Mouse (Mus musculus) hindbrain, embryonic 10.5 days (tissue): ENCODE measurements at regions not wholly inside any gene's neighbourhood (a gene's known extent, or its start where the extent isn't known, plus 50 kb on each side); places are given as distances from the start of the nearest gene placed in this dataset.

ENCODE experiments used
- DNase-seq: peaks from one replicate; pipeline ENCODE4 v3.0.0-alpha.2; 2017; ENCODE audit warnings: low spot score
- H3K27ac ChIP-seq: fragments of 300-500 bp; sonication (generic); 2 replicates; pipeline ENCODE4 v1.5.1; 2016; ENCODE audit warnings: mild to moderate bottlenecking, moderate library complexity
- H3K27me3 ChIP-seq: fragments of 300-500 bp; sonication (generic); 2 replicates; pipeline ENCODE4 v1.6.1; 2016; ENCODE audit warnings: mild to moderate bottlenecking; ENCODE audit not compliant: poor library complexity, insufficient read depth, severe bottlenecking
- H3K36me3 ChIP-seq: fragments of 300-500 bp; sonication (generic); 2 replicates; pipeline ENCODE4 v1.6.1; 2016; ENCODE audit warnings: mild to moderate bottlenecking, moderate library complexity
- H3K4me1 ChIP-seq: fragments of 300-500 bp; sonication (generic); replicated peaks from 2 replicates; pipeline ENCODE4 v1.6.1; 2016; ENCODE audit warnings: mild to moderate bottlenecking
- H3K4me3 ChIP-seq: fragments of 300-500 bp; sonication (generic); 2 replicates; pipeline ENCODE4 v1.5.1; 2016; ENCODE audit warnings: mild to moderate bottlenecking, moderate library complexity
- H3K9me3 ChIP-seq: fragments of 300-500 bp; sonication (generic); 2 replicates; pipeline ENCODE4 v1.6.1; 2016; ENCODE audit warnings: mild to moderate bottlenecking, moderate library complexity
- WGBS: fragments of 180-500 bp; shearing (Covaris S2); methylation state at CpG from one replicate; pipeline ENCODE4 v1.1.7; 2016; 5-methylcytosine and 5-hydroxymethylcytosine counted together

DNA sequence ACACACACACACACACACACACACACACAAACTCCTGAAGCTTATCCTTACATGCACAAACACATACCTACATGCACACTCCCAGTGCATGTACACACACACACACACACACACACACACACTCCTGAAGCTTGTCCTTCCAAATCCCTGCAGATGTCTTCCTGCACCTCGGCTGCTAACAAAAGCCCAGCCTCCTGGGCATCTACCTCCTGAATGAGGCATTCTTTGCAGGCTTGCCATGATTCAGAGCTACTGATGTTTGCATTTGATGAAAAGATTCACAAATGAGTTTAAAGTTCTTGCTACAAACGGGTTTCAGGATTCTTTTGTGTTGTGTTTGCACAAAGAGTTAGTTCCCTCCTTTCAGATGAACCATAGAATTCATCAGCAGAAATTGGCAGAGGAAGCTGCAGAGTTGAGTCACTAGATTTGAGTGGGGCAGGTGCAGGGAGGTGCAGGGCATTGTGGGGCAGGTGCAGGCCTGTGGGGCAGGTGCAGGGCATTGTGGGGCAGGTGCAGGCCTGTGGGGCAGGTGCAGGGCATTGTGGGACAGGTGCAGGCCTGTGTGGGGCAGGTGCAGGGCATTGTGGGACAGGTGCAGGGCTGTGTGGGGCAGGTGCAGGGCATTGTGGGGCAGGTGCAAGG lies 84.8 kb upstream of the Ajap1 start:
- H3K27ac ChIP-seq: peak overlapping the region; percentile 62; the same call in 1 of the 2 replicates

DNA sequence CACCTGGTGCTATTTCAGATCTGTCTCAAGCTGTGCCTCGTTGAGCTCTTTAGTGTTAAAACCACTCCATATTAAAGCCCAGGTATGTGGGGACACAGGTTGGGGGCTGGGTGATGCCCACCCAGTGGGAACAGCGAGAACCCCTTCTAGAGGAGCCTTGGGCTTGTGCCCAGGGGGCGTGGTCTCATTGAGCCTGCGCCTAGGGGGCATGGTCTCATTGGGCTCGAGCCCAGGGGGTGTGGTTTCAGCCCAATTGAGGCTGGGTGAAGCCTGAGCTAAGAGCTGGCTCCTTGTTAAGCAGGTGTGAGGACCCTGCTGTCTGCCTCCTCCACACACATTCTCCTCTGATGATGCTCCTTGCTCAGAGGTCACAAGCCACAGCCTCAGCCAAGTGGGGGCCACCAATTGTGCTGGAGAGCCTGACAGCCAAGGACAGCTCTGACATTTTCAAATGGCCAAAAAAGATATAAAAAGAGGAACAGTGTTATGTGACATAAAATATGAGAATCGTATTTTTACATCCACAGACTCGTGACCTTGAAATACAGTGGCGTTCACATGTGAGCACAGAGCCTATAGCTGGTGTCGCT lies 90.7 kb upstream of the Ajap1 start:
- no peak overlapping the region for H3K4me3 ChIP-seq
- WGBS: 61% methylated on average over 9 of the region's 9 CpGs

More for the DNA sequence above, 84.8 kb upstream of the Ajap1 start:
- 24% methylated on average over 2 of the region's 2 CpGs for WGBS
- Histone ChIP-seq H3K4me1 (peaks cover 5% of the 10 kb centered on the region; the same call in 1 of the 2 replicates), H3K27me3 (no peaks in the 10 kb centered on the region), H3K9me3 (no peaks in the 10 kb centered on the region), H3K4me3 (no peak overlapping the region), H3K36me3 (no peaks in the 10 kb centered on the region)
- no peak for DNase-seq

DNA sequence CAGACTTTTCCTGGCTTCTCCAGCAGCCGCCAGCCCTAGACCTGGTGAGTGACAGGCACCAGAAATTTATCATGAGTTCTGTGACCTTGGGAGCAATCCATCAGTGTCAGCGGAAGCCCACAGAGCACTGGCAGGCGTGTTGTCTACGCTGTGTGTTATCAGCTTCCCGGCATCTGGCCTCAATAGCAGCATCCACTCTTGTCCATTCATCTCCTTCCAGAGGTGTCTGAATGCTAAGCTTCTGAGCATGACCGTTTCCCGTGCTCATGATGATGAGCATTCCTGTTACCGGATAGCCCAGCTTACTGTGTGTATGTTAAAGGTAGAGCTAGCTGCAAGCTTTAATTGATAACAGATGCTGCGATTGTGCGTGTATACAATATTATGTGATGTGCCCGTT lies 110.7 kb upstream of the Ajap1 start:
- no peaks in the 10 kb centered on the region for H3K9me3 ChIP-seq
- 75% methylated on average over 11 of the region's 11 CpGs for WGBS
- H3K36me3 ChIP-seq: no peaks in the 10 kb centered on the region
- H3K4me1 ChIP-seq: peaks cover 13% of the 10 kb centered on the region
- no peak overlapping the region for H3K27ac ChIP-seq
- no peaks in the 10 kb centered on the region for H3K27me3 ChIP-seq
- DNase-seq: peak; percentile 17
- no peak overlapping the region for H3K4me3 ChIP-seq

More for the DNA sequence above, 90.7 kb upstream of the Ajap1 start:
- Histone ChIP-seq H3K36me3 (no peaks in the 10 kb centered on the region), H3K9me3 (no peaks in the 10 kb centered on the region), H3K27ac (no peak overlapping the region), H3K27me3 (peaks cover 1% of the 10 kb centered on the region; the same call in 1 of the 2 replicates), H3K4me1 (no peaks in the 10 kb centered on the region; the same call in 1 of the 2 replicates)
- DNase-seq: no peak

DNA sequence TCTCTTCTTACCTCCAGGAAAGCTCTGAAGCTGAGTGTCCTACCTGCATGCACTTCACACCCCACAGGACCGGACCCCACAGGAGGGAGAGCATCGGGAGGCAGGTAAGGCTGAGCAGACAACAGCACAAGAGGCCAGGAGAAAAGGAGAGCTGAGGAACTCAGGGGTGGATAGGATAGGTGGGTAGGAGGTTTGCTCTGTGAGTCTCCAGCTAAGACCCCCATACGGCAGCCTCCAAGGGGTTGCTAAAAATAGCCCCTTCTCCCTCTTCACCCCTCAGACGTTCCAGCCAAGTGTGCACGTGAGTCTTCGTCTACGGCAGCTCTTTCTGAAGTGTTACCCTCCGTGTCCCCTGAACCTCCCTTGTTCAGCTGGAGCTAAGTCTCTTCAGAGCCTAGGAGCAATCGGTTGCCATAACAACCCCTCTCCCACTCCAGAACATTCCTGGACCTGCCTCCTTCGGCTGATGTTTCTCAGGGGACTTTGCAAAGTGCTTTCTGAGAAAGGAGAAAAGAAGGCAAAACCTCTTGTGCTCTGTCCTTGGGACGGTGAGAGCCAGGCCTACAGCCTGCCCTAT lies 117.3 kb upstream of the Ajap1 start:
- peak overlapping the region; percentile 50; the same call in 1 of the 2 replicates for H3K27ac ChIP-seq
- DNase-seq: no peak
- no peaks in the 10 kb centered on the region for H3K27me3 ChIP-seq

DNA sequence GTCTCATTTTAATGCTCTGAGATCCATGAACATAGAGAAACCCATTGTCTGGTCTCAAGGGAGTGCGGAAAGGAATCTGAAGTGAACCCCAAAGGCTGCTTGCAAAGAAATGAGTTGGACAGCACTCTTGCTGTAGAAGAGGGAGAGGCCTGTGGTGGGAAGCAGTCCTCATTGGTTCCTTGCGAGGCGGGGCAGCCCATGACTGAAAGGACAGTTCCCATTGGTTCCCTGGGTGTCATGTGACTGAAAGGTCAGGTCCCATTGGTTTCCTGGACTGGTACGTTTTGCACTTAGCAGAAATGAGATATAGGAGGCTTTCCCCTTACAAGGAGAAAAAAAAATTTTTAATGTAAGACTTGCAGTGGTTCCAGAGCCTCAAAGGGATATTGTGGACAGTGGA lies 119.9 kb upstream of the Ajap1 start:
- H3K27ac ChIP-seq: no peak overlapping the region
- DNase-seq: no peak
- no peaks in the 10 kb centered on the region for H3K36me3 ChIP-seq
- WGBS: 87% methylated on average over 4 of the region's 4 CpGs
- H3K9me3 ChIP-seq: no peaks in the 10 kb centered on the region
- peaks cover 21% of the 10 kb centered on the region for H3K4me1 ChIP-seq
- H3K27me3 ChIP-seq: no peaks in the 10 kb centered on the region
- no peak overlapping the region for H3K4me3 ChIP-seq

More for the DNA sequence above, 117.3 kb upstream of the Ajap1 start:
- Histone ChIP-seq H3K9me3 (no peaks in the 10 kb centered on the region), H3K4me1 (peaks cover 21% of the 10 kb centered on the region), H3K36me3 (no peaks in the 10 kb centered on the region), H3K4me3 (no peak overlapping the region)
- WGBS: 59% methylated on average over 11 of the region's 11 CpGs

DNA sequence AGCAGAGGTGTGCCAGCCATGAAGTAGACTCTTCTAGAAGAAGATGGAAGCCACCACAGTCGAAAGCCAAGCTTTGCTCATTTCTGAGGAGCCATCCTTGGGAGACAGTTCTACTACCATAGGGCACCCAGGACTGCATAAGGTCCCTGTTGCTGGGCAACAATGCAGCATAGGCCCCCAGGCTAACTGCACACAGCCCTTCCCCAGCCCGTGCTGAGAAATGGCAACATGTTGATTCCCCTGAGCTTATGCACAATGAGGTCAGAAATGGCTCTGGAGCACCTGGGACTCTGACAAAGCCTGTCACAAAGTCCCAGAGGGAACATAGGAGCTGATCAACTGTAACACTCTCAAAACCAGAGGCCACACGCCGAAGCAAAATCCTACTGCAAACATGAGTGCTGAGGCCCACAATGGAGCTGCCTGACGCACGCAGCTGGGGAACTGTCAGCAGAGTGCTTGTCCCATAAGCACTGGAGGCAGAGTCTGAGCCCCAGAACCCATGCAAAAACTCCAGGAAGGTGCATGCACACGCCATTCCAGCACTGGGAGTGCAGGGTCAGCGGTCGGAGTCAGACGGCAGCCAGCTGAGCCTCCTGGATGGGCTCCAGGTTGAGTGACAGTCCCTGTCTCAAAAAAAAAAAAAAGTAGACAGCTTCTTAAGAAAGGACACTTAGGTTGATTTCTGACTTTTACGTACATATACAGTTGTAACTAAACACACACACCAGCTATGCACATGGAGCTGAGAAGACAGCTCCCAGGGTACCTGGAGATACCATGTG lies 120.6 kb upstream of the Ajap1 start:
- 80% methylated on average over 11 of the region's 11 CpGs for WGBS

DNA sequence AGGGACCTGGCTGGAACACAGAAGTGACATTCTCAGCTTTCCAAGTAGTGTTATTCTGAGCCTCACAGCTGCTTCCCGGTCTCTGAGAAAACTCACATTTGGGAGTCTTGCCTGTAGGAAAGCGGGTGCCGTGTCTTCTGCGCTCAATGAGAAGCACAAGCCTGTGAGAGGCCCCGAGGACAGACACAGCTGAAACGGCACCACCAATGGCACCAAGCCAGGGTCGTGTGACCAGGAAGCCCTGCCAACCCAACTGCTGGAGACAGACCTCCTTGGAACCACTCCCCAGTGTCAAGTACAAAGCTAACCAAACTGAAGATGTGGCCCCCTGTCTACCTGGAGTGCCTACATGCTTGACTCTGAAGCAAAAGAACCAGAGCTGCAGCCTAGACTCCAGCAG lies 121.3 kb upstream of the Ajap1 start:
- Histone ChIP-seq H3K4me1 (peaks cover 21% of the 10 kb centered on the region), H3K36me3 (no peaks in the 10 kb centered on the region), H3K27ac (no peak overlapping the region), H3K27me3 (no peaks in the 10 kb centered on the region), H3K9me3 (no peaks in the 10 kb centered on the region), H3K4me3 (no peak overlapping the region)
- WGBS: 81% methylated on average over 7 of the region's 7 CpGs
- DNase-seq: no peak

More for the DNA sequence above, 120.6 kb upstream of the Ajap1 start:
- H3K9me3 ChIP-seq: no peaks in the 10 kb centered on the region
- no peak for DNase-seq
- no peaks in the 10 kb centered on the region for H3K27me3 ChIP-seq
- H3K4me1 ChIP-seq: peaks cover 21% of the 10 kb centered on the region
- no peaks in the 10 kb centered on the region for H3K36me3 ChIP-seq
- no peak overlapping the region for H3K27ac ChIP-seq
- no peak overlapping the region for H3K4me3 ChIP-seq

DNA sequence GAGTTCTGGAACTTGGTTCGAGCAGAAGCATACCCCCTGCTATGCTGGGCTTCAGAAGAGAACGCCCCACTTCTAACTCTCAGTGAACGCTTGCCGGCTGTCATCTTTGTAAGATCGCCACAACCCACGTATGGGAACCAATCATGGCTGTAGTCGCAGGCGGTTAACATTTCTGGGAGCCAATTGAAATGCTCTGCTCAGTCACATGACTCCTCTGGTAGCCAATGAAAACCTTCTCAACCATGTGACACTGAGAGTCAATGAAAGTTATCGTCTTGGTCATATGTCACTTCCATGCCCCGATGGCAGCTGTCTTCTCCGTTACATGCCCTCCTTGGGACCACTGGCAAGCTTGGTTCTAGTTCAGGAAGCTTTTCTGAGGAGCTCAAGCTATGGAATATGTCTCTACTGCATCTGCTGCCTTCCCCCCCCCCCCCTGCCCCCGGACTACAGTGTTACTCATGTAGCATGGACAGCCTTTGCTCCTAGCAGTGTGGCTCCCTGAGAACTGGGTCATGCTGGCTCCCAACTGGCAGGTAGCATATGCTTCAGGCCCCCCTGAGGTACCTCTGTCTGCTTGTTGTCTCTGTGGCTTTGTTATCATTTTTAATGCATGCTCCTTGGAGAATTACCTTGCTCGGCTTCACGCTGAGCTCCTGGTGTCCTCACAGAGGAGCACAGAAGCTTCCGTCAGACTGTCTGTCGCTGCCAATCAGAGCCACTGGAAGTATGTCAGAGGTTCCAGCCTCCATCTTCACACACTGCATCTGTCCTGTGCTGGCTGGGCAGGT lies 122.3 kb upstream of the Ajap1 start:
- Histone ChIP-seq H3K4me3 (no peak overlapping the region), H3K27ac (no peak overlapping the region), H3K36me3 (no peaks in the 10 kb centered on the region), H3K9me3 (no peaks in the 10 kb centered on the region), H3K27me3 (no peaks in the 10 kb centered on the region), H3K4me1 (peaks cover 17% of the 10 kb centered on the region)
- WGBS: 87% methylated on average over 16 of the region's 16 CpGs
- no peak for DNase-seq

DNA sequence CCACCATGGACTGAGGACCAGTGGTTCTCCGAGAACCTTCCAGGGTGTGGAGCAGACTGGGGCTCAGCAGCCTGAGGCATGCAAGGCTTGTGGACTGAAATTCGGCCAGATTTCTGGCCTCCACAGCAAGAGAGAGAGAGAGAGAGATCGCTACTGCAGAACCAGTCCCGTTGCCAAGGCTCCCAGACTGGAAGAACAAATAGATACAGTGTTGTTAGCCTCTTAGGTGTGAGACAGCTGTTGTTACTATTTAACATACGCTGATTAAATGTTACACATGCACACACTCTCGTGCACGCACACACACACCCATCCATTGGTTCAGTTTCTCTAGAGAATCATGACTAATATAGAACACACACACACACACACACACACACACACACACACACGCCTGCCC lies 133.4 kb upstream of the Ajap1 start:
- no peaks in the 10 kb centered on the region for H3K36me3 ChIP-seq
- no peak overlapping the region for H3K27ac ChIP-seq
- no peaks in the 10 kb centered on the region for H3K27me3 ChIP-seq
- peaks cover 10% of the 10 kb centered on the region for H3K4me1 ChIP-seq
- H3K9me3 ChIP-seq: 0 out of 2 replicates have a peak, but pooled peaks cover 6% of the 10 kb centered on the region
- H3K4me3 ChIP-seq: no peak overlapping the region
- 88% methylated on average over 8 of the region's 8 CpGs for WGBS
- DNase-seq: no peak

DNA sequence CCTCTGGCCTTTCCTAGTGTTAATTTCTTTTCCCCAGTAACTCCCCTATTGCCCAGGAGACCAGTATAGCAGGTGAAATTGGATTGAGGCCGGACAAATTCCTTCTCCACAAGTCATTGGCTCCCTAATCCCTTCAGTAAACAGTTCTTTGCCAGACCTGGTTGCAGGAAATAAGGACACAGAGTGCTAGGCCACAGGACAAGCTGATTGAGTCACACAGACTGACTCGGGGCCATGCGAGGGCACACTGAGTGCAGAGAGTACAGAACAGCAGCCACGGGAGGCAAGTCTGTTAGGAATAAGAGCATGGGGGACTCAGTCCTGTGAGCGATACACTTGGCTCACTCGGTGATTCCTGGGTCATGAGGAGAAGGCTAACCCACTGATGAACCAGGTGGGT lies 134.3 kb upstream of the Ajap1 start:
- H3K27me3 ChIP-seq: no peaks in the 10 kb centered on the region
- 85% methylated on average over 6 of the region's 6 CpGs for WGBS
- no peak for DNase-seq
- no peaks in the 10 kb centered on the region for H3K36me3 ChIP-seq
- no peak overlapping the region for H3K4me3 ChIP-seq
- H3K27ac ChIP-seq: no peak overlapping the region
- H3K4me1 ChIP-seq: peaks cover 12% of the 10 kb centered on the region
- H3K9me3 ChIP-seq: no peaks in the 10 kb centered on the region

DNA sequence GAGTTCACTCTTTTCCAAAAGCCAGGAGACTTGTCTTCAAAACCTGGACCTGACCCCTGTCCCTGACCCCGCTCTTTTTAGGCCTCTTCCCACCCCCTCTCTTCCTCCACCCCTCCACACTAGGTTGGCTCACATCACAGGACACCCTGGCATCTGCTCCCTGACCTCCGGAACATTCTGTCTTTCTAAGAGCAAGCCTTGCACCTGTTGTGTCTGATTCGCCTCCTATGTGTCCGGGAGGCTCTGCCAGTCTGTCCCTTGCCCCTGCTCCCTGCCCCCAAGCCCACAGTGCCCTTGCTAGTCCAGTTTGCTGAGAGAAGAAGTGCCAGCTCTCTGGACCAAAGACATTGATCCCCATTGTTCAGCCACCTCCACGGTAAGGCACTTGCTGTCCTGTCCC lies 138.3 kb upstream of the Ajap1 start:
- DNase-seq: no peak
- Histone ChIP-seq H3K36me3 (no peaks in the 10 kb centered on the region), H3K9me3 (no peaks in the 10 kb centered on the region), H3K27me3 (no peaks in the 10 kb centered on the region), H3K4me3 (no peak overlapping the region), H3K4me1 (peaks cover 12% of the 10 kb centered on the region), H3K27ac (no peak overlapping the region)
- WGBS: 62% methylated on average over 5 of the region's 5 CpGs

DNA sequence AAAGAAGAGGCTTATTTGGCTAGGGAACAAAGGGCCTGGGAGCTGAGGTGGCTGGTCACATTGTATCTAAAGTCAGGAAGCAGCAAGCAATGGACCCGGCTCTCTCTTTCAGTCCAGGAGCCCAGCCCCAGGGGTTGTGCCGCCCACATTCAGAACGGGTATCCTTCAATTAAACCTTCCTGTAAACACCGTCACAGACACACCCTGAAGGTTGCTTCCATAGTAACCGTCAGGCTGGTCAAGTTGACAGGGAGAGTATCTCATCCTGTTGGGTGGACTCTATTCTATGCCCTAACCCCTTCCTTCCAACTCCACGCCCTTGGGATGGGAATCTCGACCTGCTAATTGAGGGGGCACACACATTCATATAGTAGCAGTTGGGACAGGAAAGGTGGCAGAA lies 148.6 kb upstream of the Ajap1 start:
- Histone ChIP-seq H3K27ac (no peak overlapping the region), H3K4me1 (peaks cover 19% of the 10 kb centered on the region), H3K27me3 (peaks cover 5% of the 10 kb centered on the region; the same call in 1 of the 2 replicates), H3K9me3 (0 out of 2 replicates have a peak, but pooled peaks cover 2% of the 10 kb centered on the region), H3K36me3 (no peaks in the 10 kb centered on the region), H3K4me3 (no peak overlapping the region)
- 61% methylated on average over 7 of the region's 7 CpGs for WGBS
- no peak for DNase-seq
